Mouse (Mus musculus): ENCODE data around the gene Fam20b.
"Not testable (repeated sequence)": the region's sequence is repeated elsewhere in the genome, so short reads cannot be mapped to it uniquely, and the experiment has no call there.

Fam20b gene

DNA sequence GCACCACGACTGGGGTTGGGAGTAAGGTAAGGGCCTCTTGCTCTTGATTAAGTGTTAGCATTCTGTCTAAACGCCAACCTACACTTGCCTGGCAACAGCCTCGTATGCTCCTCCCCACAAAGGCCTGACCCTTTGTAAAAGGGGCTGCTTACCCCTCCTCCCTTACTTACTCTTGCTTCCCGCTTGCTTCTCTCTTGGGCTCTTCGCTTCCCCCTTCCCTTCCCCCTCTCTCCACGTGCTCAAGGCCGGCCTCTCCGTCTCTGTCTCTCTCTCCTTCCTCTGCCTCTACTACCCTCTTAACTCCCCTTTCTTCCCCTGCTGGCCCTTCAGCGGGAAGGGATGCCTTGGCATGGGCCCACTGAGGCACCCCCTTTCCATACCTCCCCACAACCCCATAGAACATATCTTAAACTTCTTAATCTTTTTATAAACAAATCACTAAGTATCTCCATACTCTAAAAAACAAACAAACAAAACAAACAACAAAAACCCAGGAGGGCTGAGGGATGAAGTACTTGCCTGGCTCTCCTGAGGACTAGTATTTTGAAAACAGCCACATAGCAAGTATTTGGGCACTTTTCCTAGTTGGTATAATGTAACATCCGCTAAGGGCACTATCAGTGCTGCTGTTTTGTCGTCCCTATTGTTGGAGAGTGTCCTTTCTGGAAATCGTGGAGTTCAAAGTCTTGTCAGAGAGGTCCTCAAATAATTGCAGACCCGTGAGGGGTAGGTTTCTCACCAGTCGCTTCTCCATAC, 46.0 kb downstream of the Fam20b start:
- no peak for DNase-seq (ENCODE audit: low read depth, low spot score)

DNA sequence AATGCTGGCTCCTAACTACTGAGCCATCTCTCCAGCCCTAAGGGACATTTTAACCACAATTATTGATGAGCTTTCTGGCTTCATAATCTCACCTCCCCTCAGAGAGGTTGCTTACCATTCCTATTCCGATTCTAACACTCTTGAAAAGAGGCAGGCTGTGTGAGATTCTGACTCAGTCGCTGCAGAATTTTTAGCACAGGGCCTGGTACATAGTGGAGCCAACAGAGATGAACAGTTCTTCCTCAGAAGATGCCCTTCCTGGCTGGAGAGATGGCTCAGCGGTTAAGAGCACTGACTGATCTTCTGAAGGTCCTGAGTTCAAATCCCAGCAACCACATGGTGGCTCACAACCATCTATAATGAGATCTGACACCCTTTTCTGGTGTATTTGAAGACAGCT, 47.0 kb downstream of the Fam20b start:
- DNase-seq (ENCODE audit: low read depth, low spot score): no peak

DNA sequence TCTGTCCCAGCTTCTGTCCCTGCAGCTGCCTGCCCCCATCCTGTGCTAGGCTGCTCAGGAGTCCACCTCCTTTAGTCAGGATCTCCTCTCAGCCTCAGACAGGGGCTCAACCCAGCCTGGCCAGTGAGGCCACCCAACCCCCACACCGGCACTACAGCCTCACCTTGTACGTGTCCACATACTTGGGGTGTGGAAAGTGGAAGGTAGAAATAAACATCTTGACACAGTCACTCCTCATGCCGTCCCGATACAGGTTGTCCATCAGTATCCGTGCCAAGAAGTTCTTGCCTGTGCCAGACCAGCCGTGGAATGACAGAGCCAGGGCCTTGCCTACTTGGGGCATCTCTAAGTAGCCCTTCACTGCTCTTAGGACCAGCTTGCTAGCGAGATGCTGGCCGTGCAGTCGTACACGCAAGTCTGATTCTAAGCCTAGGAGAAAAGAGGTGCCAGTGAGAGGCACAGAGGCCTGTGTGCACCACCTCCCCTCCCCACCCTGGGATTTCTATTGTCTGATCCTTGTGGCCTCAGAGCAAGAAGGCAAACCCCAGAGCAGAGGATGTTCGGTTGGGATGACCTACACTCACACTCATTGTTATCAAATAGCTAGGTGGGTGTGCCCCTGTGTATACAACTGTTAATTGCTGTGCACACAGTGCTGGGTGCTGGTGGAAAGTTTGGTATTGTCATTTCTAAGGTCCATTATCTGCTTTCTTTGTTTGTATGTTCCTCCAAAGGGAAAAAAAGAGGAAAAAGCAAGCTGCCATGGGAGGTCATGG, 49.5 kb downstream of the Fam20b start:
- DNase-seq (ENCODE audit: low read depth, low spot score): no peak

DNA sequence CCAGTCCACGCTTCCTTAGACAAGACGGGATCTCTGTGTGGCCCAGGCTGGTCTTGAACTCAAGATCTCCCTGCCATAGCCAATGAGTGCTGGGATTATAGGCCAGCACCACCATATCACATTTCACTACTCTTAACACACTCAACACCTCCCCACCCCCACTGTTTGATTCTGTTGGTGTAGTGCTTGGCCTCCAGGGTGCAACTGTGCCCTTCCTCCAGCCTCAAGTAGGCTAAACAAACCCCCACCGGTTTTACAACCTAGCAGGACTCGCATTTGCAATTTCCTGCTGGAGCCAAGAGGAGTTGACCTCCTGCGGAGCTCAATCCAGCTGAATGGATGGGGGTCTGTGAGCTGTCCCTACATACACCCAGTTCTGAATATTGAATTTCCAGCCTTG, 50.3 kb downstream of the Fam20b start:
- peak; percentile 39 for DNase-seq (ENCODE audit: low read depth, low spot score)

DNA sequence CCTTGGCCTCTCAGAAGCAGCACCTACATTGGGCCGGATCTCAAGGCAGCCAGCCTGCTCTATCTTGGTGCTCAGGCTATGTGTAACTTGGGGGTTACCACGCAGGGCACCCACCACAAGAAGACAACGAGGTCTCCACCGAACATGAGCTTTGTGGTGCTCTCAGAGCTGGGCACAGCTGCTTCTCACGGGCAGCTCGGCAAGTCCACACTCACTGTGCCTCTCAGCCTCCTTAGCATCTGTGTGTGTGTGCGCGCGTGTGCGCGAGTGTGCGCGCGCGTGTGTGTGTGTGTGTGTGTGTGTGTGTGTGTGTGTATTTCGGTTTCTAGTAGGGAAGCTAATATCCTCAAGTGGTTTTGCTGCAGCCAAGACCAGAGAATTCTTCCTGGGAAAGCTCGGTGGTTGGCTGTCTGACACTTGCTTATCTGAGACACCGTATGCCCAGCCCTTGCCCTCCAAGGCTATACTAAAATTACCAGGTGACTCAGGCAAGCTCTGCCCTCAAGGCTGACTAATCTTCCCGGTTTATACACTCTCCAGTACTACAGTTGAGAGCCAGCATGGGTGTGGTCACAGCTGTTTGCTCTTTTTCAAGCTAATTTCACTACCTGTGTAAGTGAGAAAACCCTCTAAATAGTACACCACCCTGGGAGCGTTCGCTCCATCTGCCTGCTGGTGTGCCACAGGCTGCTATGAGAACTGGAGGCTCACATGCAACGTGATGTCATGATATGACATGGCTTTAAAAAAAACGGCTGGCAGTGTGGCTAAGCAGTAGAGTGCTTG, 51.6 kb downstream of the Fam20b start:
- DNase-seq (ENCODE audit: low read depth, low spot score): no peak

DNA sequence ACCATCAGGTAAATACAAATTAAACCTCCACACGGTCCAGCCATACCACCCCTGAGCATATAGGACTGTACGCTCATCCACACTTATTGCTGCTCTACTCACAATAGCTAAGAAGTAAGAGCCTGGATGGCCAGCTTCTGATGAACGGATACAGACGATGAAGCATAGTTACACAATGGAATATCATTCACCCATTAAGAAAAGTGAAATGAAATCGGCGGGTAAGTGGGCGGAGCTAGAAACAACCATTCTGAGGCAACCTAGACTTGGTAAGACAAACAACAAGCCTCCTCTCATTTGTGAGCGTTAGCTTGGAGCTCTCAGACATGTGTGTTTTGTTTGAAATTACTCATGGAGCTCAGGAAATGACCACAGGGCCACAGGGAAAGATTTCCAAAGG, 53.1 kb downstream of the Fam20b start:
- DNase-seq (ENCODE audit: low read depth, low spot score): no peak

DNA sequence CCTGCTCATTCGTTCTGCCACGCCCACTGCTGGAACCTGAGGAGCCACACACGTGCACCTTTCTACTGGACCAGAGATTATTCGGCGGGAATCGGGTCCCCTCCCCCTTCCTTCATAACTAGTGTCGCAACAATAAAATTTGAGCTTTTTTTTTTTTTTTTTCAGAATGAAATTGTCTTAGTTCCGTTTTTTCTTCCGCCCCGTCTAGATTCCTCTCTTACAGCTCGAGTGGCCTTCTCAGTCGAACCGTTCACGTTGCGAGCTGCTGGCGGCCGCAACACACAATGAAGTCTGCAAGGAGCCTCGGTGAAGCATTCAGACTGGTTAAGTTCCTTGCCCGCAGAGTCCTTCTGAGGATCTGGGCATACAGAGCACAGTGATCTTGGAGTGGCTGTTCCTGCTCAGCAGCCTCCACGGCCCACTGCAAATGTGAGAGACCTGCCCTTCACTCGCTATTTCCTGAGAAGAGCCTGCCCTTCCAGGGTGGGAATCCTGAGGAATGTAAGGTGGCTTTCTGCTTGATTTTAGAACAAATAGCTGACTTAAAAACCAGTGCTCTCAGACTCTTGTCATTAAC, 58.1 kb downstream of the Fam20b start:
- DNase-seq (ENCODE audit: low read depth, low spot score): not testable (repeated sequence)

DNA sequence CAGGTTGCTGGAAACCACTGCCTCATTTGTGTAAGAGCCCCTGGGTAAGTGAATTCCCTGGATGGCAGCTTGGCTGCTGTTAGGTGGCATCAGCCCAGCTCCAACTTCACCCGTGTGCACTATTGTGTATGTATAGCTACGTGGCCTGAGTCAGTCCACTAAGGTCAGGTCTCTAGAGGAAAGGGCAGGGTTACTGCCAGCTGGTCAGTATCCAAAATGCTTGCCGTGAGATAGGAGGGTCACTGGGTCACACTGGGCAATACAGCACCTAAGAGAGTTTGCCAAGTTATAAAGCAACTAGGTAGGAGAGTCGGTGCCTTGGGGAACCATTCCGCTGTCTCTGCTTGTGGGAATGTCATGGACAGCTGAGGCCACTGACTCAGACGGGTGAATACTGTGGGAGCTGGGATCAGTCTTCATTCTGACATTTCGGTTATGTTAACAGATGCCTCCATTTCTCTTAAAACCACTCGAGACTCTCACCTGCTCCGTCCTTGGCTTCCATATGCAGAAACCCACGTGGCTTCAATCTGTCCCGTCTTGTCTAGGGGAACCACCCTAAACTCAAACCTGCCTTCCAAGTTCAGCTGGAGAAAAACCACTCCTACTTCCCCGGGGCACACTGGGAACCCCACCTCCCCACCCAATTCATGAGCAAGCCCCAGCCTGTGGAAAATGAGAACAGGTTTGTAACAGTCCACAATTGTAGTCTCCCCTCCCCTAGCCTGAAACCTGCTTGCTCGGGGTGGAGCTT, 58.8 kb downstream of the Fam20b start:
- no peak for DNase-seq (ENCODE audit: low read depth, low spot score)

DNA sequence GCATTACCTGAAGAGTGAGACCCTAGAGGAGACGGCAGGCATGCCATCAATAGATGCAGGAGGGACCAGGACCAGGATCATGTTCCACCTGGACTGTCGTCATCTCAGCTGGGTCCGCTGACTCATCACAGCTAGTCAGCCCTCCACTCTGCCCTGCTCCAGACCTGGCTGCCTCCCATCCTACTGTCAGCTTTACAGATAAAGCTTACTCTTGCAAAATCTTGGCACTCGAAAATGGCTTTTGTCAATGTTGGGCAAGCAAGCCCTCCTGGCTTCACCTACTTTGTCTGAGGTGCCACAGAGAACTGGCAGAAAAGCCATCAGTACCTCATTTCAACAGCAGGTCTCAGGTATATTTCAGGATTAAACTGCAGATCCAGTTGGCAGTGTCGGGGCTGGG, 60.2 kb downstream of the Fam20b start:
- DNase-seq (ENCODE audit: low read depth, low spot score): no peak

DNA sequence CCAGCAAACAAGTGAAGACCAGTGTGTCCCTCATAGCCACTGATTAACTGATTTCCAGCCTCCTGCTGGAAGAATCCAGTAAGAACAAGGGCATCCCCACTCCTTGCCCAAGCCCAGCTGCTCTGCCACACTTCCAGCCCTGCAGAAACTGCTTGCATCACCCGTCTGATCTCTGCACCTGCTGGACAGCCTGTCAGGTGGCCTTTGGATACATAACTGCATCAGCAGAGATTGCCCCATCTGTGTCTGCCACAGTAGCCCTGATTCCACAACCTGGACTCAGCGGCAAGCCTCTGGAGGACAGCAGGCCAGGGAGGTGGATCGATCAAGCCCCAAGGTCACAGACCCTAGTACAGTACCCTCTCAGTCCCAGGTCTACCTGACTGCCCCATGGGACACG, 61.4 kb downstream of the Fam20b start:
- no peak for DNase-seq (ENCODE audit: low read depth, low spot score)

DNA sequence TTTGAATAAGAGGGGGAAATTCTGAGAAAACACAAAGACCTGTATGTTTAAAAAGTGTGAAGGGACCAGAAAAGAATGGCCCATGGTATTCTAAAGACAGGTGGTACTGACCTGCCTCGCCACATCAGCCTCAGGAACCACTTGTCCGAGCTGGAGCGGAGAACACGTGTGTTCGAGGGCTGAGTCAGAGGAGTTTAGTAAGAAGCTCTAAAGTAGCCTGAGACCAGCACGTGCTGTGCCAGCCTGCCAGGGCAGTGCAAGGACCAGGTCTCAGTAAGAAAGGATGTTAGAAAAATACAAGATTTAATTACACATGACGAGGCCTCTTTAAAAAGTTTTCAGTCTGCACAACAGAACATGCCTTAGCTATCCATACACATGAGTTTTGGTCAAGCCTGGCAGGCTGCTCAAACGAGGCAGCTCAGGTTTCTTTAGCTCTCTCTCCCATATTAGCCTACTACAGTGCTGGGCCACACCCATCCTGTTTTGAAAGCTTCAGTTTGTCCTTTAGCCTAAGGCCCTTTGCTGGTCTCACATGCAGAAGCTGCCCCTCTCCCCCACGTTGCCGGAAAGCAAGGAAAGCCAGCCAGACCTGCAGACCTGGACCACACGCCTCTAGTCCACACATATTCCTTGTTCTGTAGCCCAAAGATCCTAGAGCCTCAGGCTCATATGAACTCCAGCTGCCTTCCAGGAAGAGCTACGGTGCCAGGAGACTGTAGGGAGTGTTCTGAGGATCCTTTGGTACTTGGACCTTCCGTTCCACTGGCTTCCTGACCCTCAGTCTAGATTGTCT, 64.0 kb downstream of the Fam20b start:
- DNase-seq (ENCODE audit: low read depth, low spot score): no peak

DNA sequence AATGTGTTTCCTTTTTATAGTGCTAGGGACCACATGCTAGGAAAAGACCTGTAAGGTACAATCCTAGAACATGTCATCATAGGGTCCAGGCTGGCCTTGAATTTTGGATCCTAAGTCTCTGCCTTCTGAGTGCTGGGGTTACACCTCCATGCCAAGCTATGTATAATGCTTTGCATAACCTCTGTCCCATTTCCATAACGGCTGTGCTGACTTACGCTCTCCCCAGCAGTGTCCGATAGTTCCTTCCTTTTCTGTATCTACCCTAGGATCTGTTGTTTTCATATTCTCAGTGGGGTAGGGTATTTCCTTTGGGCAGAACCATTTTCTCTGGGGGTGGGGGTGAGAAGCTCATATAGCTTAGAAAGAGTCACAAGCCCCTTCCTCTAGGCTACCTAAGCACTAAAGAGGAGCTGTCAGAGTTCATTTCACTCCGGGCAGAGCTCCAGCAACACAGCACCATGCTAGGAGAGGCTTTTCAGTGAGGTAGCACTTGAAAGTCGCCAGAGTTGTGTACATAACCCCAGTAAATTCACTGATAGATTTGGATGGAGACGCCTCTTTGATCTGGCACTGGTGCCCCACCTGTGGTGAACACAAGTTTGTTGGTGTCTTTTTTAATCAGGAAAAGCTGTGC, 66.6 kb downstream of the Fam20b start:
- no peak for DNase-seq (ENCODE audit: low read depth, low spot score)

DNA sequence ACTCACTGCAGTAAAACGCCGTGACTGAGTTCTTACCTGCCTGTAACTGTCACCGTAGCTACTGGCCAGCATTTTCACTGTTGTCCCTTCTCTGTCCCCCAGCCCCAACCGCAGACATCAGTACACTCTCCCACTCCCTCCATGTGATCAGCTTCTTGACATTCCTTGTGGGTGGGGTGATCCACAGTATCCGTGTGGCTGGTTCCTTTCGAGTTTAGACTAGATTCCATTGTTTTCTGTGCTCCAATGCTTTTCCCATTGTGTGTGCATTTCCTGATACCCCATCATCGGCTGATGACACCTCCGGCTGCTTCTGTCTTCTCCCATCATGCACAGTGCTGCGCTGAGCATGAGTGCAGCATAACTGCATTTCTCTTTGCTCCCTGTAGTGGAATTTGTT, 68.3 kb downstream of the Fam20b start:
- DNase-seq (ENCODE audit: low read depth, low spot score): no peak

DNA sequence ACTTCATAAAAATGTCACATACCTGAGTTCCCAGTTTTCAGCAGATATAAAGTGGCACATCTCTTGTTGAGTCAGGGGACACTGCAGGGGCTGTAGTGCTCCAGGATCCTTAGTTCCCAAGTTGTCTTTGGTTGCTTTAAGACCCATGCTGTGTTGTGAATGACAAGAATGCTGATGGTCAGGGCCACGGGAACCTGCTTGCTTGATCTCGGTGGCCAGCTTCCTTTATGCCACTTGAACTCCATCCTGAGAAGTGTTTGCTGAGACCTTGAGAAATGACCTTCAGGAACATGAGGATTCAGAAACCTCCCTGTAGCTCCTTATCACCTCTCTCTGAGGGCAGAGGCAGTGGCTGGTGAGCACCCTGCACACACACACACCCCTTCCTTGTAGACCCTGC, 70.2 kb downstream of the Fam20b start:
- no peak for DNase-seq (ENCODE audit: low read depth, low spot score)

DNA sequence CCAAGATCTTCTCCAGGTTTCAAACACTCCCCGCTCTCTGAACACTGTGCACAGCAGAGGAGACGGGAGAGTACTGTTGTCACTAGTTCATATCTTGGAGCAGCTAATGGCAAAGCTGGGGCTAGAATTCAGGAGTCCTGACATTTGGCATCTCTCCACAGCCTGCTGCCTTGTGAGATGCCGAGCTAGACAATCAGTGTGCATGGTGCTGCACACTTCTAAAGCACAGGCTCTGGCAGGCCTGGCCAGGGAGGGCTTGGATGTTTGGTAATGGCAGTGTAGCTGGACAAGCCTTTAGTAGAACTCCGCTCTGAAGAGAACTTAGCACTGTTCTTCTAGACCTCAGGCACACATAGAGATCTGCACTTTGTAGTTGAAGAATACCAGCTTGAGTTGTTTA, 72.9 kb downstream of the Fam20b start:
- no peak for DNase-seq (ENCODE audit: low read depth, low spot score)

DNA sequence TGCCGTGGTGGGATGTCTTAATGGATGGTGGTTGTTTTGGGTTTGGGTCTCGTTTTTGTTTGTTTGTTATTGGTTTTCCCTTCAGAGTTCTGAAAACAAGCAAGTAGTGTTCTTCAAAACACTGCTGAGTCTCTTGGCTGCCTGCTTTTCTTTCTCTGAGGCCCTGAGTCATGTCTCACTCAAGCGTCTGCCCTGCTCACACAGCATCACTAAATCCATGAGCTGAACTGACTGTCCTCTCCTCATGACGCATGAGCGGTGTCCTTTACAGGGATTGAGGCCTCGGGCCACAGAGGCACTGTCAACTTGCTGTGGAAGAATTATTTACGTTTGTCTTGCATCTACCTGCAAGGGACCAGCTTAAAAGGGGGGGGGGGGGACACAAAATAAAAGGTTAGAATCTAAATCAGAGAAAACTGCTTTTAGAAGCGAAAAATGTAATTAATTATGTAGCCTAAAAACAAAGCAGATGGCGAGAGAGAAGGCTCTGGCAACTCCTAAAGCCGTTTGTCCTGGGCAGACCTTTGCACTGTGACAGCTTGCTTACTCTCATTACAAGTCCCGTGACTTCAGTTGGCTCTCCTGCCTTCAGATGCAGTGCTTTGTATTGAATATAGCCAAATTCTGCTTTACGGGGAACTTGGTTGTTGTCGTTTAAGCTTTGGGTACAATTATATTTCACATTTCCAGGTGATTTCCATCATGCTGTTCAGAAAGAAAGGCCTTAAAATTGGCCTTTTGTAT, 73.9 kb downstream of the Fam20b start:
- DNase-seq (ENCODE audit: low read depth, low spot score): no peak

DNA sequence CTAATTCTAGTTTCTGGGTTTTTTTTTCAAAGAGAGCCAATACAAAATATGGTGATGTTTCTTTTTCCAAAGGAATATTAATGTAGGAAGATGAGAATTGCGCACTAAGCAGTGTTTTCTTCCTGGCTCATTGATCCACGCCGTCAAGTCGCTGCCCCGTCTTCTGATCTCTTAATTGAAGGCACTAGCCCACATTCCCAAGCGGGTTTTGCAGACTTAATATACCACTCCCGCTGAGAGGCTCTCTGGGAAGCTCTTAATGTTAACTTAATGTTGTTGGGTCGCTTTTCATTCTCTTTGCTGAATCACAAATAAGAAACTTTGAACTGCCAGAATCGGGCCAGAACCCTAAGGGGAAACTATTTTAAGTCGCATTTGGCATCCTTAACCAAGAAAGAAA, 74.8 kb downstream of the Fam20b start:
- DNase-seq (ENCODE audit: low read depth, low spot score): no peak

DNA sequence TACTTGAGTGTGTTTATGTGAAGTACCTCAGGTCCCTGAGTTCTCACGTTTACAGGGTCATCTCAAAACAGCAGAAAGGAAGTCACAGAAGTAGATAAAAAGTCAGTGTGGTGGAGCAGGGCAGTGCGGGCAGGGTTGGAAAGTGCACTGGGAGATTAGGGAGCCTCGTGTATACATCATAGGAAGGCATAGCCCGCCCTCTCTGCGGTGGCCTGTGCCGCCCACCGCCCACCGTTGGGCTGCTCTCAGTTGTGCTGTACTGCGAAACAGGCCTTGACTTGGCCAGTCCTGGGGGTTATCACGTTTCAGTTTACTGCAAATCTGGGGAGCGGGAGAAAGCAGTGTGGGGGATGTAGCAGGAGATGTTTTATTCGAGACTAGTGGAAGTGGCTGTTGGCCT, 76.1 kb downstream of the Fam20b start:
- DNase-seq (ENCODE audit: low read depth, low spot score): no peak

DNA sequence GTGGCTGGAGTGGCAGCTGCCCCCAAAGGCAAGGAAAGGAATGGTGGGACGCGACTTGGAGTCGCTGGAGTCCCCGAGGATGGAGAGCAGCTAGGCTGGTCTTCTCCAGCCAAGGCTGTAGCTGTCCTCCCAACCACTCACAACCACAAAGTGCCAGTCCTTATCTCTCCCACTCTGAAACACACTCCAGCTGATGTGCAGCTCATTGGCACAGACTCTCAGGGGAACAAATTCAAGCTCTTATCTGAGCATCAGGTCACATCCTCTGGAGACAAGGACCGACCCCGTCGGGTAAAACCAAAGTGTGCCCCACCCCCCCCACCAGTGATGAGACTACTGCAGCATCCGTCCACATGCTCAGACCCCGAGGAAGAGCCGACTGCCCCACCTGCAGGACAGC, 77.1 kb downstream of the Fam20b start:
- no peak for DNase-seq (ENCODE audit: low read depth, low spot score)

Data from mesoderm, embryonic 11.5 days (tissue).